Mouse (Mus musculus): ENCODE data around the gene Tkt. TPM values are rescaled to one million over a fixed set of nuclear protein-coding genes. Genes with fewer than 3 reads are reported as not detected.

The Tkt gene
- polyA plus RNA-seq (2012; rRNA removed), result 223 and 271 TPM in 2 replicates

- DNase-seq, result peak; percentile 76
- TF ChIP-seq POLR2A (IDR thresholded peaks at IDR 0.05; ENCODE audit: borderline replicate concordance, extremely low read depth, low read depth, low read length), result peak; percentile 30; the same call in 1 of the 2 replicates
- no peak for TF ChIP-seq CTCF (IDR thresholded peaks at IDR 0.05; ENCODE audit: insufficient read depth, low read length)
- peaks cover 24% of the 10 kb centered on the region for H3K4me1 ChIP-seq (ENCODE audit: control insufficient read depth, insufficient read depth, low read length)
- WGBS, result 34% methylated on average over 8 of the region's 8 CpGs
- peak within 1 kb of the TSS; percentile 90 for H3K4me3 ChIP-seq (replicated peaks; ENCODE audit: extremely low read depth, low read depth, low read length)
Observed at GRCm38 (mm10) chr14:30548131-30548720, at the start of gene Tkt. Gene Tkt, plus strand, starts transcription at chr14:30548359.

- TF ChIP-seq POLR2A (IDR thresholded peaks at IDR 0.05; ENCODE audit: borderline replicate concordance, extremely low read depth, low read depth, low read length), result no peak
- no peak for TF ChIP-seq CTCF (IDR thresholded peaks at IDR 0.05; ENCODE audit: insufficient read depth, low read length)
- H3K4me1 ChIP-seq (ENCODE audit: control insufficient read depth, insufficient read depth, low read length), result no peaks in the 10 kb centered on the region
- no peak overlapping the region for H3K4me3 ChIP-seq (replicated peaks; ENCODE audit: extremely low read depth, low read depth, low read length)
- no peak for DNase-seq
- 90% methylated on average over 5 of the region's 5 CpGs for WGBS
Observed at GRCm38 (mm10) chr14:30504990-30505389, 43.2 kb upstream of the Tkt start.

- no peak for DNase-seq
- TF ChIP-seq CTCF (IDR thresholded peaks at IDR 0.05; ENCODE audit: insufficient read depth, low read length) (no peak), POLR2A (IDR thresholded peaks at IDR 0.05; ENCODE audit: borderline replicate concordance, extremely low read depth, low read depth, low read length) (no peak)
- H3K4me3 ChIP-seq (replicated peaks; ENCODE audit: extremely low read depth, low read depth, low read length), result no peak overlapping the region
- no peaks in the 10 kb centered on the region for H3K4me1 ChIP-seq (ENCODE audit: control insufficient read depth, insufficient read depth, low read length)
- 91% methylated on average over 6 of the region's 6 CpGs for WGBS
Observed at GRCm38 (mm10) chr14:30510214-30510763, 37.9 kb upstream of the Tkt start.

GRCm38 (mm10) chr14:30512896-30513295, 35.3 kb upstream of the Tkt start:
- TF ChIP-seq POLR2A (IDR thresholded peaks at IDR 0.05; ENCODE audit: borderline replicate concordance, extremely low read depth, low read depth, low read length) (no peak), CTCF (IDR thresholded peaks at IDR 0.05; ENCODE audit: insufficient read depth, low read length) (no peak)
- WGBS, result 67% methylated on average over 5 of the region's 5 CpGs
- DNase-seq, result no peak
- no peaks in the 10 kb centered on the region for H3K4me1 ChIP-seq (ENCODE audit: control insufficient read depth, insufficient read depth, low read length)
- H3K4me3 ChIP-seq (replicated peaks; ENCODE audit: extremely low read depth, low read depth, low read length), result no peak overlapping the region

- WGBS, result 78% methylated on average over 13 of the region's 13 CpGs
- no peak for DNase-seq
- TF ChIP-seq POLR2A (IDR thresholded peaks at IDR 0.05; ENCODE audit: borderline replicate concordance, extremely low read depth, low read depth, low read length) (no peak), CTCF (IDR thresholded peaks at IDR 0.05; ENCODE audit: insufficient read depth, low read length) (peak; percentile 41; the same call in 1 of the 2 replicates)
- Histone ChIP-seq H3K4me1 (ENCODE audit: control insufficient read depth, insufficient read depth, low read length) (no peaks in the 10 kb centered on the region), H3K4me3 (replicated peaks; ENCODE audit: extremely low read depth, low read depth, low read length) (no peak overlapping the region)
Observed at GRCm38 (mm10) chr14:30515931-30516723, 32.0 kb upstream of the Tkt start.

- H3K4me1 ChIP-seq (ENCODE audit: control insufficient read depth, insufficient read depth, low read length), result no peaks in the 10 kb centered on the region
- WGBS, result 74% methylated on average over 5 of the region's 5 CpGs
- DNase-seq, result no peak
- no peak overlapping the region for H3K4me3 ChIP-seq (replicated peaks; ENCODE audit: extremely low read depth, low read depth, low read length)
- TF ChIP-seq CTCF (IDR thresholded peaks at IDR 0.05; ENCODE audit: insufficient read depth, low read length) (no peak), POLR2A (IDR thresholded peaks at IDR 0.05; ENCODE audit: borderline replicate concordance, extremely low read depth, low read depth, low read length) (no peak)
Observed at GRCm38 (mm10) chr14:30519323-30519722, 28.8 kb upstream of the Tkt start.

GRCm38 (mm10) chr14:30523356-30523755, 24.8 kb upstream of the Tkt start:
- 77% methylated on average over 6 of the region's 6 CpGs for WGBS

GRCm38 (mm10) chr14:30528392-30528791, 19.8 kb upstream of the Tkt start:
- no peak for DNase-seq
- H3K4me1 ChIP-seq (ENCODE audit: control insufficient read depth, insufficient read depth, low read length), result no peaks in the 10 kb centered on the region
- no peak overlapping the region for H3K4me3 ChIP-seq (replicated peaks; ENCODE audit: extremely low read depth, low read depth, low read length)
- WGBS, result 85% methylated on average over 10 of the region's 10 CpGs
- TF ChIP-seq CTCF (IDR thresholded peaks at IDR 0.05; ENCODE audit: insufficient read depth, low read length), result no peak
- no peak for TF ChIP-seq POLR2A (IDR thresholded peaks at IDR 0.05; ENCODE audit: borderline replicate concordance, extremely low read depth, low read depth, low read length)

More at GRCm38 (mm10) chr14:30523356-30523755, 24.8 kb upstream of the Tkt start:
- DNase-seq, result no peak
- H3K4me1 ChIP-seq (ENCODE audit: control insufficient read depth, insufficient read depth, low read length), result no peaks in the 10 kb centered on the region
- no peak for TF ChIP-seq CTCF (IDR thresholded peaks at IDR 0.05; ENCODE audit: insufficient read depth, low read length)
- TF ChIP-seq POLR2A (IDR thresholded peaks at IDR 0.05; ENCODE audit: borderline replicate concordance, extremely low read depth, low read depth, low read length), result no peak
- H3K4me3 ChIP-seq (replicated peaks; ENCODE audit: extremely low read depth, low read depth, low read length), result no peak overlapping the region

GRCm38 (mm10) chr14:30528961-30529360, 19.2 kb upstream of the Tkt start:
- Histone ChIP-seq H3K4me3 (replicated peaks; ENCODE audit: extremely low read depth, low read depth, low read length) (no peak overlapping the region), H3K4me1 (ENCODE audit: control insufficient read depth, insufficient read depth, low read length) (no peaks in the 10 kb centered on the region)
- 79% methylated on average over 5 of the region's 5 CpGs for WGBS
- DNase-seq, result no peak
- TF ChIP-seq CTCF (IDR thresholded peaks at IDR 0.05; ENCODE audit: insufficient read depth, low read length), result no peak
- TF ChIP-seq POLR2A (IDR thresholded peaks at IDR 0.05; ENCODE audit: borderline replicate concordance, extremely low read depth, low read depth, low read length), result no peak

Measured in lung, adult 2 months (tissue).